Mouse (Mus musculus) T-cell, adult 2 months (primary cell): ENCODE measurements around the gene Fam178b.

ENCODE experiments used
- DNase-seq: peaks from one replicate; pipeline ENCODE4 v3.0.0; 2022; ENCODE audit warnings: low spot score

The Fam178b gene

GRCm38 (mm10) chr1:36588476-36589450, 94.2 kb downstream of the Fam178b start:
- DNase-seq, result no peak

DNA sequence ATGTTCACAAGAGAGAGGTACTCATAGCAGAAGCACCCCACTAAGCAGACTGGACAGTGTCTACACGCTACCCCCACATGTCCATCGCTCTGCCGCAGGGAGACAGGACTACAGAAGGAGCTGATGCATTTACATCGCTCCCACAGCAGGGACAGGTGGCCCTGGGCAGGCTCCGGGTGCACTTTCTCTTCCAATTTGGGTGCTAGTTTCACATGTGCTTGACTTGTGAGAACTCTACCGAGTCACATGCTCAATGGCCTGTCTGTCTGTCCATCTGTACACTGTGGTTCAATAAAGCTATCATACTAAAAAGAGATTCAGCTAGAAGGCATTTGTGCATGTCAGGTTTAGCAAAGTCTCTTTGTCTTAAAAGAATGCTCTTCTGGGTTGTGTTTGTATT, 95.1 kb downstream of the Fam178b start:
- DNase-seq, result no peak

- no peak for DNase-seq
Observed at GRCm38 (mm10) chr1:36586288-36586687, 96.7 kb downstream of the Fam178b start.

DNA sequence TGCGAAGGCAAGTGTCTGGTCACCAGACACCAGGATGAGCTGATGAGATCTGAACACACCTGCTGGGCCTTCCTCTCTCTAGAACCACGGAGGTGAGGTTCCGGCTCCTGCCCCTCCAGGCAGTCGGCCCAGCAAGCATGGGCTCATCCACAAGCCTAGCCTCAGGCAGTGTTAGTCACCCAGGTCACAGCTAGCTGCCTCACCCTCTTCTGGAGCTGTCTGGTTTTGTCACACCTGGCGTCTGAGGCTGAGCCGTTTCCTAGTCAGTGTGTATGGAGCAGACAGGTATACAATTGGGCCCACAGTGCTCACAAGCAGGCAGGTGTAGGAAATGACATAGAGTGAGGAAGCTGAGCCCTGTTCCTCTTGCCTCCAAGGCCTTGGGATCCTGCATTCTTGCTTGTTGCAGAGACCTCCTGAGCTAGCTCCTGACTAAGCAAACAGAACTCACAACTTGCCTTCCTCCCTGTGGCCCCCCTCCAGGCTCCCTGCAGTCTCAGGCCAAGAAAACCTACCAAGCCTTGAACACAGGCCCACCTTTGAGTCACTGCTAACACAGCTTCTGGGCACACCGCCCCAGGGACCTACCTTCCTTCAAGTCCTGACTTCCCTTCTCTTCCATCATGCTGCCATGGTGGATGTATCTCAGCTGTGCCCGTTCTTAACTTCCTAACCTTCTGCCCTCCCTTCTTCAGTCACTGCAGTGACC, 99.4 kb downstream of the Fam178b start:
- no peak for DNase-seq

GRCm38 (mm10) chr1:36582211-36582610, 100.8 kb downstream of the Fam178b start:
- no peak for DNase-seq

- no peak for DNase-seq
Observed at GRCm38 (mm10) chr1:36581260-36581659, 101.7 kb downstream of the Fam178b start.

- no peak for DNase-seq
Observed at GRCm38 (mm10) chr1:36580384-36581207, 102.4 kb downstream of the Fam178b start.

GRCm38 (mm10) chr1:36579974-36580383, 103.0 kb downstream of the Fam178b start:
- DNase-seq, result no peak

DNA sequence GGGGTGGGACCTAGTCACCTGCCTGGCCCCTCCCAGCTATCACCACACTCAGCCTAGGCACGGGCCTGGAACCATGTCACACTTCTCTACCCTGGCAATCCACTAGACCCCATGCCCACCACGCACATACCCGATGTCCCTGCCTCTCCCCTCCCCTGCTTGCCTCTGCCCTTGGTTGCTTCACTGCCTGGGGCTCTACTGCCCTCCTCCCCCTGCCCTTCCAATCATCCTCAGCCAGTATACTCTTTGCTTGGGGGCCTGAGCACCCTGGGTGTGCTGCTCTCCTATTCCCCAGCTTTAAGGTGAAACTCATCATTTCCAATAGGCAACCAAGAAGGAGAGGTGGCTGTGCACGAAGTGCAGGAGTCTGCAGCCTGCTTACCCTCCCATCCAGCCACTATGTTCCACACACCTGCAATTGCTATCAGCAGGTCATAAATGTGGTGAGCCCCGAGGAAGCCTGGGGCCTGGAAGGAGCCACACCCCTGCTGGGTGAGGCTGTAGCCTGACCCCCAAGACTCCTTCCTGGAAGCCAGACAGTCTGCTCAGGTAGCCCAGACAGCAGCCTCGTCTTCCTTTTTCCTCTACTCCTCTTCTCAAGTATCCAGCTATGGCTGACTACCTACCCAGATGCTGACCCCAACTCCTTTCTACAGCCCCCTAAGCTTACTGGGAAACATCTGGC, 105.8 kb downstream of the Fam178b start:
- DNase-seq, result no peak

- no peak for DNase-seq
Observed at GRCm38 (mm10) chr1:36575347-36575746, 107.6 kb downstream of the Fam178b start.

- no peak for DNase-seq
Observed at GRCm38 (mm10) chr1:36574196-36574955, 108.6 kb downstream of the Fam178b start.

DNA sequence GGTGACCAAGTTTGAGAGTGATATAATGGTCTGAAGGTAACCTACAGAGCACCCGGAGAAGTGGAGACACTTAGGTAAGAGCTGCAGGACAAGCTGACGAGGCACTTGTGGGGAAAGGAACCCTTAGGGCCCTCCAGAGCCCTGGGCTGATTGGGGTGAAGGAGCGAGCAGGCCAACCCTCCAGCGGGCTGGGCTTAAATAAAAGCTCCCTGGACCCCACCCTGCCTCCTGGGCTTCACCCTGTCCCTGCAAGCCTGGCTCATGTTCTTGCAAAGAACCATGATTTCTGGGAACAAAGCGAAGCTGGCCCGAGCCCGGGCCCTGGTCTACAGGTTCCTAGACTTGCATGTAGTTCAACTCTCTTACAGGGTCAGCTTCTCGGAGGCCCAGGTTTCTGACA, 109.5 kb downstream of the Fam178b start:
- no peak for DNase-seq

DNA sequence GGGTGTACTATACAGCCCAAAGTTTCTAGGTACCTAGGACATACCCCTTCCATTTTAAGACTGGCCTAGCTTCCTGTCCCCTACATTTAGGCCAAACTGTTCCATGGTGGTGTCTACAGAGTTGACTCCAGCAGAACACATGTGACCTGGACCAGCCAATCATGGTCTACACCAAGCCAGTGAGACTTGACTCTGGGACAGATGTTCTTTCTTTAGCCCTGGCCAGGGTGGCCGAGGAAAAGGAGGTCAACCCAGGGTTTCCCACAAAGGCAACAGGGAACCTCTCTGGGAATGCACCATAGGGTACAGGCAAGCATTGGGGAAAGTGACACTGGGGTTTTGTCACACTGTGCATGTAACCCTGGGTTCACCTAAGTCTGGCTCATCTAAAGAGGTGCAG, 110.3 kb downstream of the Fam178b start:
- no peak for DNase-seq

GRCm38 (mm10) chr1:36572140-36572700, 110.8 kb downstream of the Fam178b start:
- no peak for DNase-seq

- no peak for DNase-seq
Observed at GRCm38 (mm10) chr1:36571627-36572026, 111.4 kb downstream of the Fam178b start.

DNA sequence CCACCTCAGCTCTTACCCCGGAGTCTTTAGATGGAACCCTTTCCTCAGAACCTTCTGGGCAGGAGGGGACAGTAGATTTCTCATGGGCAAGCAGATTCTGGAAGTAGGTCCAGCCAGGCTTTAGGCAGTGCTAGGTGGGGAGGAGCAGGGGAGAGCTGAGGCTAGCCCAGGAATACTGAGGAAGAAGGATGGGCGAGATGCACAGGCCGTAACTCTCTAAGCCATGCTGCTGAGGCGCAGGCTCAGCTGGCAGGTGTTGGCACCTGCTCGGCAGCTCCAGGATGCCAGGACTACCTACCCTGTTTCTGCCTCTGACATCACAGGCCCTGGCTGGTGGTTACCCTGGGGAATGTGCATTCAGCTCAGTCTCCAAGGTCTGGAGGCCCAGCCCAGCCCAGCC, 112.7 kb downstream of the Fam178b start:
- DNase-seq, result no peak

- no peak for DNase-seq
Observed at GRCm38 (mm10) chr1:36569694-36570276, 113.2 kb downstream of the Fam178b start.

- no peak for DNase-seq
Observed at GRCm38 (mm10) chr1:36568776-36569175, 114.2 kb downstream of the Fam178b start.

DNA sequence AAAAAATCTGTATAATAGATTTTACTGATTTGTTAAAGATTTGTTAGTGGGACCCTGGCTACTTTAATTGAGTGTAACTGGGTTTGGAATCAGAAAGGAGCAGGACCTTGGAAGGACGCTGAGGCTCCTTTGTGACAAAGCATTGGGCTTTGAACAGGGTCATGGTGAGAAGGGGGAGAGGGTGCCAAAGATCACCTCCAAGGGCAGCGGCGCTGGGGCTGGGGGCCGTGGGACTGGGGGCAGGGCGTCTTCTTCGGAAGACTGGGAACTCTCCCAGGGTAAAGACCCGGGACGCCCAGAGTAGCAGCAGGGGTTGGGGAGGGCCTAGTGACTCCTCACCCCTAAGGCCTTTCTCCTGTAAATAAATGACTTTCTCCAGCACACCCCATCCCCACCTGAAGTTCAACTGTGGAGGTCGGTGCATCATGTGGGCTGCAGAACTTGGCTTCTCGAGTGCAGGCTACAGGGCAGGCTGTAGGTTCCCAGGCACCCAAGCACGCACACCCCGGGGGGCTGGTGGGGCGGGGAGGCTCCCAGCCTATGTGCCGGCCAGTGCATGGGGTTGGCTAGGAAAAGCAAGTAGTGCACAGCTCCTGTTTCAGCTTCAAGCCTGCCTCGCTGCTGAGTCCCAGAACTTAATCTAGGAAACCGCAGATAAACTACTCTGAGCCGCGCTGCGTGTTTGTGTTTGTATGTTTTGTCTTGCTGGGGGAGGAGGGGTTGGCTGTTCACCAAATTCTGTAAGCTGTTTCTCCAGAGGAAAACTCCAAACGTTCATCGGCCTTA, 115.0 kb downstream of the Fam178b start:
- DNase-seq, result no peak
